Mouse (Mus musculus): ENCODE data around the gene Sos1. TPM values are rescaled to one million over a fixed set of nuclear protein-coding genes. Genes with fewer than 3 reads are reported as not detected.

Sos1 gene
- polyA plus RNA-seq, 1 experiment from 2014 or later, result 14.1 TPM

Other genes starting within 250 kb of the Sos1 start
- gene Morn2, start 190.2 kb downstream of the Sos1 start, polyA plus RNA-seq (2014; fragmentation: Nextera tagmentation; extraction: Ambion mirVana), result 47.3 and 48.5 TPM in 2 replicates
- gene Dhx57, start 190.0 kb downstream of the Sos1 start, polyA plus RNA-seq (2014; fragmentation: Nextera tagmentation; extraction: Ambion mirVana), result 41.9 and 54.7 TPM in 2 replicates
- gene Arhgef33, start 173.0 kb downstream of the Sos1 start, polyA plus RNA-seq (2014; fragmentation: Nextera tagmentation; extraction: Ambion mirVana), result 2.4 and 4.4 TPM in 2 replicates
- 1.3 and 2.7 TPM in 2 replicates for gene Gm10190, start 106.9 kb downstream of the Sos1 start, polyA plus RNA-seq (2014; fragmentation: Nextera tagmentation; extraction: Ambion mirVana)
- 3.2 and 3.7 TPM in 2 replicates for gene Cdkl4, start 97.4 kb upstream of the Sos1 start, polyA plus RNA-seq (2014; fragmentation: Nextera tagmentation; extraction: Ambion mirVana)
- gene Map4k3, start 248.0 kb upstream of the Sos1 start, polyA plus RNA-seq (2014; fragmentation: Nextera tagmentation; extraction: Ambion mirVana), result 32.1 and 39.7 TPM in 2 replicates